Mouse (Mus musculus) neural tube, embryonic 14.5 days (tissue): Measurements from ENCODE around the gene Nfia. TPM values are rescaled to one million over a fixed set of nuclear protein-coding genes. Genes with fewer than 3 reads are reported as not detected.

Experiments used
- ATAC-seq: fragments of 200-750 bp; cut with Nextera tagmentation; 2 replicates; pipeline ENCODE4 v1.8.0; 2017; ENCODE audit warnings: low read depth, mild to moderate bottlenecking, moderate TSS enrichment, moderate library complexity
- H3K27ac ChIP-seq: fragments of 300-500 bp; sonication (generic); 2 replicates; pipeline ENCODE4 v1.5.1; 2014; ENCODE audit warnings: low read depth, mild to moderate bottlenecking, control low read depth, low read length, moderate library complexity, mixed read lengths
- H3K27me3 ChIP-seq: fragments of 300-500 bp; sonication (generic); 2 replicates; pipeline ENCODE4 v1.6.1; 2014; ENCODE audit warnings: low read length; ENCODE audit not compliant: control insufficient read depth, insufficient read depth
- H3K36me3 ChIP-seq: fragments of 300-500 bp; sonication (generic); 2 replicates; pipeline ENCODE4 v1.6.1; 2014; ENCODE audit warnings: low read length, mixed read lengths; ENCODE audit not compliant: control insufficient read depth, insufficient read depth
- H3K4me1 ChIP-seq: fragments of 300-500 bp; sonication (generic); 2 replicates; pipeline ENCODE4 v1.6.1; 2014; ENCODE audit warnings: low read length; ENCODE audit not compliant: control insufficient read depth, insufficient read depth
- H3K4me2 ChIP-seq: fragments of 300-500 bp; sonication (generic); 2 replicates; pipeline ENCODE4 v1.6.1; 2014; ENCODE audit warnings: mild to moderate bottlenecking, low read depth, low read length, control low read depth
- H3K4me3 ChIP-seq: fragments of 300-500 bp; sonication (generic); 2 replicates; pipeline ENCODE4 v1.5.1; 2014; ENCODE audit warnings: low read depth, low read length, control low read depth, mixed read lengths
- H3K9ac ChIP-seq: fragments of 300-500 bp; sonication (generic); replicated peaks from 2 replicates; pipeline ENCODE4 v1.6.1; 2014; ENCODE audit warnings: low read depth, mild to moderate bottlenecking, control low read depth, low read length, mixed read lengths
- H3K9me3 ChIP-seq: fragments of 300-500 bp; sonication (generic); 2 replicates; pipeline ENCODE4 v1.6.1; 2016; ENCODE audit warnings: low read length; ENCODE audit not compliant: control insufficient read depth
- WGBS: fragments of 180-500 bp; shearing (Covaris S2); extraction: QIAGEN DNeasy Blood & Tissue Kit; methylation state at CpG from one replicate; pipeline ENCODE4 v1.1.7; 2014; 5-methylcytosine and 5-hydroxymethylcytosine counted together
- polyA plus RNA-seq: library from polyadenylated mRNA; unstranded; fragments of >200 nt; fragmentation: Nextera tagmentation; extraction: Ambion mirVana; gene quantifications from 2 replicates; pipeline ENCODE4 v1.2.1, GENCODE M21; 2014

Gene Nfia
- polyA plus RNA-seq, 1 experiment from 2014 or later, result 50.0 TPM

DNA sequence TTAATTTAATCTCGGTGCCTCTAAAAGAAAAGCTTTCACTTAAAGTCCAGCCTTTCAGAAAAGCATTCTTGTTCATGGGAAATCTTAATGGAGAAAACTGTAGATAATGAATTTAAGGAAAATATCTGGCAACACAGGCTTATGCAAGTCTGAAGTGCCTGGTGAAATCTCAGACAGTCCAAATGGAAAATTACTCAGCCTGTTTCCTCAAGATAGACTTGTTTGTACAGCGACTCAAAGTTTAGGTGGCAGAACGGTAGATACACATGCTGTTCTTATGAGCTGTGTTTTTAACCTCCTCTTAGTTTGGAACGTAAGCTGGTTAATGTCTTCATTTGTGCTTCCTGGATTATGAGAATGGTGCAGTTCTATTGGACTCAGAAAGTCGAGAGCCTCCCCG is 201.5 kb downstream of the Nfia start:
- Histone ChIP-seq H3K4me2 (no peak overlapping the region), H3K27ac (no peak overlapping the region), H3K27me3 (no peaks in the 10 kb centered on the region), H3K36me3 (no peaks in the 10 kb centered on the region), H3K4me1 (peaks cover 3% of the 10 kb centered on the region; the same call in 1 of the 2 replicates), H3K4me3 (no peak overlapping the region), H3K9me3 (no peaks in the 10 kb centered on the region), H3K9ac (no peak overlapping the region)
- 89% methylated on average over 6 of the region's 6 CpGs for WGBS
- ATAC-seq, result no peak

DNA sequence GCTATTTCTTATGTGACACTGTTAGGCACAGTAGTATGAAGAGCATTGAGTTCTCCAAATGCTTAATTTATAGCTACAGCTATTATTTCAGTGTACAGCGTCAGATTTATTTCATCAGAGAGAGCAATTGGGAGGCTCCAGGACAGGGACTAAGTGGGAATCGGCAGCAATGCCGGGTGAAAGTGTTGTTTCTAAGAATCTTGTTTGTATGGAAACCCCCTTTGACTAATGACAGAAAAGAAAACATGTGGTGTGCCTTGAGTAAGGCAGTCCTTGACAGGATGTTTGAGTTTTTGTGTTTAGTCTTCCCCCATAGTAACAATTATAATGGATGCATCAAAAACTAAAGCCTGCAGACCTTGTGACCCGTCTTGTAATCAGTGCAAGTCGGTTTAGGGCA is 204.4 kb downstream of the Nfia start:
- Histone ChIP-seq H3K4me2 (no peak overlapping the region), H3K27me3 (no peaks in the 10 kb centered on the region), H3K4me3 (no peak overlapping the region), H3K9ac (no peak overlapping the region), H3K9me3 (no peaks in the 10 kb centered on the region), H3K4me1 (peaks cover 3% of the 10 kb centered on the region; the same call in 1 of the 2 replicates), H3K27ac (no peak overlapping the region), H3K36me3 (no peaks in the 10 kb centered on the region)
- 59% methylated on average over 5 of the region's 5 CpGs for WGBS
- no peak for ATAC-seq

DNA sequence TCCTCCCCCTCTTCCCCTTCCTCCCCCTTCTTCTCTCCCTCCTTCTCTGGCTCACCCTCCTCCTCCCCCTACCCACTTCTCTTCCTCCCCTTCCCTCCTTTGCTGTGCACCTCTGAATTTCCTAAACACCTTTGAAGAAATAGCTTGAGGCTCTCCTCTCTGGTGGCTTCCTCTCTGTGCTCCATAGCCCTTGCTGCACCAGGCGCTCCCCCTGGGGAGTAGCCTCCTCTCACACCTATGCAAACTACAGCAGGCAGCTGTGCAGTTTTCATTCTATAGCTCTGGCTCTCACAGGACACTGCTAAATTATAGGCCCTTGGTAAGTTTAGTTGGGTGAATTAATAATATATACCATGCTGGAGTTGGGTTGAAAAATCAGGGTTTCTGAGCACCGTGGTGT is 211.8 kb downstream of the Nfia start:
- H3K4me2 ChIP-seq, result no peak overlapping the region
- no peak overlapping the region for H3K9ac ChIP-seq
- ATAC-seq, result no peak
- WGBS, result 92% methylated on average over 2 of the region's 2 CpGs
- H3K27me3 ChIP-seq, result no peaks in the 10 kb centered on the region
- H3K27ac ChIP-seq, result no peak overlapping the region
- no peak overlapping the region for H3K4me3 ChIP-seq
- no peaks in the 10 kb centered on the region for H3K36me3 ChIP-seq
- H3K9me3 ChIP-seq, result no peaks in the 10 kb centered on the region
- no peaks in the 10 kb centered on the region for H3K4me1 ChIP-seq

DNA sequence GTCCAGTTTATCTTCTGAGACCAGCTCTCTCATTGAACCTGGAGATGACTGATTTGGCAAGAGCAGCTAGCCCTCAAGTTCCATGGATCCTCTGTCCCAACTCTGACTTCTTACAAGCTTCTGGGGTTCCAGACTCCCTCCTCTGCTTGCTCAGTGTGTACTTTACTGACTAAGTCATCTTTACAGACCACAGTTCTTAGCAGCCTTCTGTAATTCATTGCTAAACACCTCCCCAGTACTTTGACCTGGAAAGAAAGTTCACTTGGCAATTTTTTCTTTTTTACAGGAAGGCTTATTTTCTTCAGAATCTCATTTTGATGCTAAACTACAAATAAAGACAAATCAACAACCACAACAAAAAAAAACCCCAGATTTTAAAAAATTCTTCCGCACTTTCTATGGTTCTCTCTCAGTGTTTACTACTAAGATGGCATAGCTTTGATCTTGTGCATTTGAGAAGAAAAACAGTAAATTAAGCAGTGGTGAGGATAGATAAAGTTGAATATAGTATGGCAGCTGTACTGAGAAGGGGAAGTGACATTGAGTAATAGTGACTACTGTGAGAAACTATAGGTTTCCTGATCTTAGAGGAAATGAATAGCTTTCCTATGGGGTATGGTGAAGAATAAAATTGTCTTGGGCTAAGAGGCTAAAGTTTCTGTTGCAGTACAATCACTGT is 213.7 kb downstream of the Nfia start:
- no peak overlapping the region for H3K27ac ChIP-seq
- ATAC-seq, result no peak
- no peak overlapping the region for H3K9ac ChIP-seq
- no peaks in the 10 kb centered on the region for H3K36me3 ChIP-seq
- WGBS, result 93% methylated on average over 1 of the region's 1 CpGs
- no peaks in the 10 kb centered on the region for H3K27me3 ChIP-seq
- H3K4me3 ChIP-seq, result no peak overlapping the region
- no peak overlapping the region for H3K4me2 ChIP-seq
- no peaks in the 10 kb centered on the region for H3K4me1 ChIP-seq
- no peaks in the 10 kb centered on the region for H3K9me3 ChIP-seq

DNA sequence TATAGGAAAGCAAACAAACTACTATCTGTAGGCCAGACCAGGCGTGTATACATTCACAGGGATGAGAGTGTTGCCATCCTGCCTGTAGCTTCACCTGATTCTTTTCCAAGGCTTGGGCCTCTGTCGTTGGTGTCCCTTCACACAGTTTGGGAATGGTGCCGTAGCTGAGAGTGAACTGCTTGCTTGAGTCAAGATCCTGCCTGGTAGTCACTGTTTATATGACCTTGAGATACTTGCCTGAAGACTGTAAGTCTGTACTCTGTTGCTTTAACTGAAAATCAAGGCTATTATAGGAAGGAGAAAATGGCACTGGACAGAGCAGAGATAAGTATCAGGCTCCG is 214.2 kb downstream of the Nfia start:
- Histone ChIP-seq H3K4me1 (no peaks in the 10 kb centered on the region), H3K4me3 (no peak overlapping the region), H3K27ac (no peak overlapping the region), H3K9ac (no peak overlapping the region), H3K27me3 (no peaks in the 10 kb centered on the region), H3K36me3 (no peaks in the 10 kb centered on the region), H3K9me3 (no peaks in the 10 kb centered on the region), H3K4me2 (no peak overlapping the region)
- WGBS, result 89% methylated on average over 4 of the region's 4 CpGs
- no peak for ATAC-seq

DNA sequence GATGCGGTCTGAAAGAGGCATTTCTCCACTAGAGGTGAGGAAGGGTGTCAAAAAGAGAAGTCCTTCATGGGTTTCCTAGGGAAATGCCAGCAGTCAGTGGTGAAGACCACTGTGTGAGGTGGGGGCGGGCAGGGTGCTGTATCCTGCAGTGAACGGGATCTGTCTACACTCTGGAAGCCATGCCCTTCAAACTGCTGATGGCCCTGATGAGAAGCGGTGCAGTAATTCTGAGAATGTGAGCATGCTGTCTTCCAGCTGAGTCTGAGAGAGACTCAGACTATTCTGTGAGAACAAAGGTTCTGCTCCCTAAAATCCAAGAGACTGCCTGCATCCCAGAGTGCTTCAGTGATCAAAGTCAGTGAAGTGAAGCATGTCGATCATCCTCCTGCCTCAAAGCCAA is 216.2 kb downstream of the Nfia start:
- H3K36me3 ChIP-seq, result no peaks in the 10 kb centered on the region
- H3K9me3 ChIP-seq, result no peaks in the 10 kb centered on the region
- H3K4me2 ChIP-seq, result no peak overlapping the region
- ATAC-seq, result no peak; the same call in 1 of the 2 replicates
- H3K9ac ChIP-seq, result no peak overlapping the region
- whole genome bisulfite sequencing, result 52% methylated on average over 5 of the region's 5 CpGs
- no peak overlapping the region for H3K27ac ChIP-seq
- no peak overlapping the region for H3K4me3 ChIP-seq
- H3K4me1 ChIP-seq, result no peaks in the 10 kb centered on the region
- no peaks in the 10 kb centered on the region for H3K27me3 ChIP-seq

DNA sequence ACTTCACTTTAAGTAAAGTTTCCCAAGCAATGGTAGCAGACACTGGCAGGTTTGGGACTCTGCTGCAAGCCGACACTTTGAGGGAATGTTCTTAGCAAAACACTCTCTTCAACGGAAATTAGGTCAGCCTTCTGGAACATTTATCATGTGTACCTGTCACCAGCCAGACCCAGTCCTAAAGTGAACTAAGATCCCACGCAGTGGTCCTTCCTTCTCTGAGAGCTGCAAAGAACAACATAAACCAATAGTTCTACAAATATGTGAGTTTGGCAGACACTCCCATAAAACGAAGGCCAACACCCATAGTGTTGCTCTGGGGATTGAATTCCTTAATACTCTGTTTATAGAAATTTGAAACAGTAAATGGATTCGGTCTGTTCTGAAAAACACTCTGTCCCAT is 217.9 kb downstream of the Nfia start:
- H3K9ac ChIP-seq, result no peak overlapping the region
- no peaks in the 10 kb centered on the region for H3K36me3 ChIP-seq
- H3K9me3 ChIP-seq, result no peaks in the 10 kb centered on the region
- no peak overlapping the region for H3K4me3 ChIP-seq
- H3K27ac ChIP-seq, result no peak overlapping the region
- H3K27me3 ChIP-seq, result no peaks in the 10 kb centered on the region
- H3K4me2 ChIP-seq, result no peak overlapping the region
- no peak for ATAC-seq
- WGBS, result 70% methylated on average over 5 of the region's 5 CpGs
- no peaks in the 10 kb centered on the region for H3K4me1 ChIP-seq

DNA sequence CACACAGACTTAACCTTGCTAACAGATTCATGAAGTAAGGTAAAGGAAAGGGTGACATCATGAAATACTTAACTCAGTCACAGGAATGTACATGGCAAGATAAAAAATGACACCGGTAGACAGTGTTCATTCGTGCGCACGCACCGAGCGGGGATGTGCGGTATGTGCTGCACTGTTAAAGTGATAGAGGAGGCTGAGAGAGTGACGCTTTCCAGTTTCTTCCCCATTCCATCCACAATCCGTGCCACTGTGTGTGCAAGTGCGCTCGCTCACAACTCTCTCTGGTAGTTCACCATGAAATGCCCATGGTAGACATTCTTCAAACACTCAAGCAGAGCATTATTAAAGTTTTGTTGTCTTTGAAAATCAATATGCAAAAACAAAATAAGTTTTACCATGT is 218.9 kb downstream of the Nfia start:
- Histone ChIP-seq H3K9ac (no peak overlapping the region), H3K4me1 (no peaks in the 10 kb centered on the region)
- no peak for ATAC-seq

DNA sequence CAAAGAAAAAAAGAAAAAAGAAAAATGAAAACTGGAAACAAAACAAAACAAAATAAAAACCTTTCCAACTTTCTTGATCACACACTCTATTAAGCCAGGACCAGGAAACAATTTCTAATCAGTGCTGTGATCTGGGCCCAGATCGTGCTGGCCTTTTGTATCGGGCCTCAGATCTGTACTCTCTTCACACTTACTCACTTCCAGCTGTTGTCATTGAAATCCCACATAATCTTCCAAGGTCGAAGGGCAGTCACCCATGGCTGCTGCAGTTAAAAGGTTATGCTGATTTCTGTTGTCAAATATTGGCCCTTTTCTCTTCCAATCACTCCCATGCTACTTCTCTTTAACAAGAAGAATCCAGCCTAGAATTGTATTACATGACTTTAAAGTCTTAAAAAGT is 219.3 kb downstream of the Nfia start:
- Histone ChIP-seq H3K4me2 (no peak overlapping the region), H3K9ac (no peak overlapping the region), H3K4me1 (no peaks in the 10 kb centered on the region), H3K36me3 (no peaks in the 10 kb centered on the region), H3K27ac (no peak overlapping the region), H3K27me3 (no peaks in the 10 kb centered on the region), H3K9me3 (no peaks in the 10 kb centered on the region), H3K4me3 (no peak overlapping the region)
- 36% methylated on average over 3 of the region's 3 CpGs for WGBS
- no peak for ATAC-seq

More for the DNA sequence above, 218.9 kb downstream of the Nfia start:
- no peaks in the 10 kb centered on the region for H3K36me3 ChIP-seq
- no peaks in the 10 kb centered on the region for H3K27me3 ChIP-seq
- H3K9me3 ChIP-seq, result no peaks in the 10 kb centered on the region
- 81% methylated on average over 11 of the region's 11 CpGs for WGBS
- H3K4me2 ChIP-seq, result no peak overlapping the region
- no peak overlapping the region for H3K27ac ChIP-seq
- no peak overlapping the region for H3K4me3 ChIP-seq
